Mouse (Mus musculus) cerebellum, adult 11 months (tissue): ENCODE measurements at regions not wholly inside any gene's neighbourhood (a gene's known extent, or its start where the extent isn't known, plus 50 kb on each side); places are given as distances from the start of the nearest gene placed in this dataset.
A peak's percentile ranks its signal among the peaks of the same experiment; 100 is the strongest.

Experiments used
- DNase-seq: peaks from one replicate; pipeline ENCODE4 v3.0.0; 2022

DNA sequence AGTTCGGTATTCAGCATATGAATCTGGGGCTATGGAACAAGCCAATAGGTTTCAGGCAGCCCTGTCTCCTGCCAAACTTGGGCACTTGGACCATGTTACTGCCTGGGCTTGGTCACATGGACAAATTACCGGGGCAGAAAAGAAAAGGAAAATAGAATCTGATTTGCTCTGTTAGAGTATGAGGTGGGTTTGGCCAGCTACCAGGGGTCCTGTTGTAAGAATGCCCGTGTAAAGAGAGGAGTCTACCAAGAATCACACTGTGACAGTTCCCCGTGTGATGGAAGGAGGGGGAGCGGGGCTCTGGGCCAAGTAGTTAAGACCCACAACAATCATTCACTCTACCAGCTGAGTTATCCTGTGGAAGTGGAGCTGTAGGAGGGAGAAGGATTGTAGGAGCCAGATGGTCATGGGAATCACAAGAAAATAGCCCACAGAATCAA, 266.2 kb downstream of the Pik3r1 start:
- DNase-seq: no peak

- no peak for DNase-seq
Observed at GRCm38 (mm10) chr13:101501061-101501460, 267.0 kb downstream of the Pik3r1 start.

DNA sequence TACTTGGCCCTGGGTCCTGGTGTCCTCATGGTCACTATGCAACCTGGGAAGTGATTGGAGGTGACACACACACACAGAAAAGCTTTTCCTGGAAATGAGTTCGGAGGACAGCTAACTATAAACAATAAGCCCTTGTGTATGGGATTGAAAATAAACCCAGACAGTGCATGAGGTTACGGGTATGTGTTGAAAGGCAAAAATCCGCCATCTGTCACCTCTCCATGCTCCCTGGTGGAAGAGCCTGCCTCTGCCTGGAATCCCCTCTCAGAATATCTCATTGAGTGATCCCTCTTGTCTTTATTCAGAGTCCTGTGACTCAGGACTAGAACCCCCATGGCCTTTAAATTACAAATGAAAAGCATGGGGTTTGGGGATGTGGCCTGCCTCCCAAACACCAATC, 276.2 kb downstream of the Pik3r1 start:
- DNase-seq: no peak

GRCm38 (mm10) chr13:101490961-101491360, 277.1 kb downstream of the Pik3r1 start:
- no peak for DNase-seq

DNA sequence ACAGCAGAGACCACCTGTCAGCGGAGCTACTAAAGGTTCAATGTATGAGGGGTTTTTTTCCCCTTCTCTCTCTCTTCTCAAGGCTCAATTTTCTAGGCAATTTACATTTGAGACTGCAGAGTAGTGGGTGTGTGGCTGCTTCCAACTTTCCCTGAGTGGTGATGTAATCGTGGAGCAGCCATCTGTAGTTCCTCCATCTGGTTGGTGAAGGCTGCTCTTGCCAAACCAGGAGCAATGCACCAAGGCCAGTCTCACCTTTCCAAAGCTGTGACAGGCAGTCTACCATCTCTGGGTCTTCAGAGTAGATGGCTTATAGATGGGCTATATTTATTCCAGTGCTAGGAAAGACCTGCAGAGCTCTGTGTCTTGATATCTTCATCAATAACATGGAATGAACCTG, 280.4 kb downstream of the Pik3r1 start:
- peak; percentile 83 for DNase-seq

GRCm38 (mm10) chr13:101485823-101486222, 282.2 kb downstream of the Pik3r1 start:
- no peak for DNase-seq

DNA sequence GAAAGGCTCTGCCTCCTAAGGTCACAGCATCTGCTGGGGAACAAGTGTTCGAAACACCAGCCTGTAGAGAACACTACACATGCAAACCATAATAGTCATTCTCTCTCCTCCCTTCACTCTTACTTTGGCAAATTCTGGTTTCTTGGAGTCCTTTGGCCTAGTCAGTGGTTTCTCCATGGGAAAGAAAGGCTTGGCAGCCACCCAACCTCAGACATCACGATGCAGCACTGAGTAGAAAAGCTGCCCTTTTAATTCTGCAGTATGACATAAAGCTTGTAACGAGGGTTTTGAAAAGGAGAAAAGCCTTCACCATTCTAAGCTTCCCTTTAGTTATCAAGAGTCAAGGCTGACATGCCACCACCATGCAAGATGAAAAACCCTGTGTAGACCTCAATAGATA, 284.2 kb downstream of the Pik3r1 start:
- peak; percentile 45 for DNase-seq

- DNase-seq: no peak
Observed at GRCm38 (mm10) chr13:101481551-101482184, 286.3 kb downstream of the Pik3r1 start.

DNA sequence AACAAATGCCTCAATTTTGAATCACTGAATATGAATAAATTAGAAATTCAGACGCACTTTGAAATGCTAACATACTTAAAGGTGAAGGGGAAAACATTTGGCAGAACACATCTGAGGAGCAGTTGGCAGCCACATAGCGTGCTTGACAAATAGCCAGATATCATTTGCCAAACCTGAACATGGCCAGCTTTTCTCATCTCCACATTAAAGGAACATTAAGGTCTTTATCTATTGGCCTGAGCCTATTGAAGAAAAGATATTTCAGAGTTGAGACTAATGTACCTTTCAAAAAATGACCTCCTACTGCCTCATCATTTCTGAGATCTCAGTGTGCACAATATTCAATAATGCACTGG, 288.7 kb downstream of the Pik3r1 start:
- peak; percentile 82 for DNase-seq

- DNase-seq: no peak
Observed at GRCm38 (mm10) chr13:101478608-101479296, 289.3 kb downstream of the Pik3r1 start.

- no peak for DNase-seq
Observed at GRCm38 (mm10) chr13:101473349-101473748, 294.7 kb downstream of the Pik3r1 start.

DNA sequence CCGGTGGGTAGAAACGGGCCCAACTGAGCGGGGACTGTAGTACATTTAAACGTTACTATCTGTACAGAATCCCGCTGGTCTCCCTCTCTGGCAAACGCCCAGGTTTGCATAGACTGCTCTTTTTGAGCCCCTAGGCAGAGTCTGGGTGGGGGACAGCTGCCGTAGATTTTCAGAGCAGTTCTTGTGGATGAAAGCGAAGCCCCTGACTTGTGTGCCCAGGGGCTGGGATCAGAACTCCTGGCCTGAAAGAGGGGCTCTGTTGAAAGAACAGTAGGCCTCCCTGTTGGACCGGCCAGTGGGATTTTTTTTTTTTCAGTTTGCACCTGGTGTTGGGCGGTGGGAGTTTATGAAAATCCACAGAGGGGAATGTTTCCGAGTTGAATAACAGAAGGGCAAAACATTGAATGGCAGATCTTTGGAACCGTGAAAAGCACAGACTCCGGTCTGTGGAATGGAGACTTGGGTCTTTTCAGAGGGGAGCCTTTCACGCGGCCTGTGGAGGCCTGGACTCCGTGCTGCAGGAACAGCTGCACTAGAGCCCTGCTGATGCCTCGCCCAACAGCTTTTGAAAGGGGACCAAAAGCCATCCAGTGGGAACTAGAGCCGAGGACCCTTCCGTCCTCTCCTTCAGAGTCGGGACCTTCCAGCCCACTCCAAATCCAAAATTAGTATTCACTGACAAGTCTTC, 297.3 kb downstream of the Pik3r1 start:
- DNase-seq: no peak

DNA sequence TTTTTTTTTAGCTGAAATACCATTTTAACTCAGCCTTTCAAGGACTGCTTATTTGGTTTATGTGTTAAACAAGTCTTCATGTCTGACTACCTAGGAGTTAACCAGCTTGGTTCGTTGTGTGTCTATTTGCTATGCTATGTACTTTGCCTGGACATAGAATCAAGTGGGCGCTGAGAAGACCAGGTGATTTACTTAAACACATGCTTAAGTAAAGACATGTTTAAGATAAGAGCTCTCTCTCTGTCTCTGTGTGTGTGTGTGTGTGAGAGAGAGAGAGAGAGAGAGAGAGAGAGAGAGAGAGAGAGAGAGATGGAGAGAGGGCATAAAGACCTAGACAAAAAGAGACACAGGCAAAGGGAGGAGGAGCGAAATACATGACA, 302.3 kb downstream of the Pik3r1 start:
- DNase-seq: no peak

GRCm38 (mm10) chr13:101464928-101465747, 302.9 kb downstream of the Pik3r1 start:
- no peak for DNase-seq

GRCm38 (mm10) chr13:101456926-101457325, 311.1 kb downstream of the Pik3r1 start:
- DNase-seq: no peak

- DNase-seq: no peak
Observed at GRCm38 (mm10) chr13:101454276-101454675, 313.7 kb downstream of the Pik3r1 start.

DNA sequence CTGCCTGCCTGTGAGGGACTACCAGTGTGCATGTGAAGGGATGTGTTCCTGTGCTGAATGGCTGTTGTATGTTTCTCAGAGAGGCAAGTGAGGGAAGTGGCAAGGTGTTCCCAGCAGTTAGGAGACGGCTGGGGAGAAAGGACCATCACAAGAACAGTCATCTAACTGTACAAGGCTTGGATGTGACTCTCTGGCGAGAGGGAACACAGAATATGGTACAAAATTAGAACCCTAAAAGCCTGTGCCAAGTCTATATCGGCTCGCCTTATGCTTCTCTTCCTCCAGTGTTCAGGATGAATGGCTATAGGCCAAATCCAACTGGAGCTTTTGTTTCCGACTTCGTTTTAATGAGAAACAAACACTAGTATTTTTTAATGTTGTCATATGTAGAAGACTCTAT, 317.5 kb downstream of the Pik3r1 start:
- peak; percentile 54 for DNase-seq

DNA sequence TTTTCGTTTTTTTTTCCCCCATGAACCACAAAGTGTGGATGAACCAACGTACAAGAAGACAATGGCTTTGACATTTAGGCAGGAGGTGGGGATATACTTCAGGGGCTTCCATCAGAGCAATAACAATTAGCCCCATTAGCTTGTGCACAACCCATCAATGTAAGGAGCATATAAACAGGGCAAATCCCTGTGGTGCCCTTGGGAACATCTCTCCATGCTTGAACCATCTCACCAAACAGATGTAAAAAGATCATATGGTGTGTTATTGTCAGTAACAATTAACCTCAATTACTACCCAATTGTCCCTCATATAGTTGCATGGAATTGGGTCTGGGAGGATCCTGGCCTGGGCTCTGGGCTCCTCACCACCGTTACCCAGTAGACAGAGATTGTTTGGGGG, 328.5 kb downstream of the Pik3r1 start:
- no peak for DNase-seq

DNA sequence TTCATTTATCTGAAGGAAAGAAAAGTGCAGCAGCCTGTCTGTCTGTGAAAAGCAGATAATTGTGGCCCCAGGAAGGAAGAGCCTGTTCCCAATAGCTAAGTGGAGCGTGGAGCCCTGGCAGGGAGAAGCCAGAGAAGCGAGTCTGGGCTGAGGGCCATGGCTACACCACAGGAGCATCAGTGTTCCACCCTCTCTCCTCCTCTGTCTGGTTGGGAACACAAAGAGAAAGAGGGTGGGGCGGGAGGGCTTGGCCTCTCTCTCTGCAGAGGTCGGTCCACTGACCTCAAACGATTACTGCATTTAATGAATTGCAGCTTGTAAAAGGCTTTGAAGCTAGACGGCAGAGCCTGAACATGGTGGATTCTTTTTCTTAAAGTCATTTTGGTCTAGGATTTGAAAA, 329.0 kb downstream of the Pik3r1 start:
- DNase-seq: peak; percentile 81

GRCm38 (mm10) chr13:101433162-101433561, 334.9 kb downstream of the Pik3r1 start:
- DNase-seq: no peak

DNA sequence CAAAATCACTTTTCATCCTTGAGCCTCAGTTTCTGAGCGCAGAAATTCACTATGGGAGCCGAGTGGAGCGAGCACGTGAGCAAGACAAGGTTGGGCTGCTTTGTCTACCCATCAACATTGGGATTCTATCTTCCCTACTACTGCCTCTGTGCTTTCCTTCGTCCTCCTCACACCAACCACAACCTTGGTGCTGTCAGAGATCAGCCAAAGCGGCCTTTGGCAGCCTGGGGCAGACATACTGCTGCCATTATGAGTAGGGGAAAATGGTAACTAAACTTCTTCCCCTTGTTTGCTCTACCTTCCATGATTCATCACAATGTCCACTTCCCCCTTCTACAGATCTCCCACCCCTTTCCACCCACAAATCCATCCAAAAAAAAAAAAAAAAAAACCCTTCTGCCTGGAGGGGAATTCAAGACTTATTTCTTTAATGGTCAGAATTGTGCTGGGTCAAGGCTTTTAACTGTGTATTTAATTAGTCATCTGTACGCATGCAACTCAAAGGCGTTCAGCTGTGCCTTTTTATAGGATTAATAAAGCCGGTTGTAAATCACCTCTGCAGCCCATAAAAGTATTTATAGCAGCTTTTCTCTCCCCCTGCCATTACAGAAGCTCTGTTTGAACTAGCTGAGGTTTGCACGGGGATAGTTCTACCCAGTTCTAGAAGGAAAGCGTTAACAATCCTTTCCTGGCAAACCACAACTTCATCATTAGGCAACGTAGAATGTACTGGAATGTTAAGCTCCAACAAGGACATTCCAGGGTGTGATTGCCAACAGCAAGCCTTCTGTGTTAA, 340.4 kb downstream of the Pik3r1 start:
- no peak for DNase-seq

DNA sequence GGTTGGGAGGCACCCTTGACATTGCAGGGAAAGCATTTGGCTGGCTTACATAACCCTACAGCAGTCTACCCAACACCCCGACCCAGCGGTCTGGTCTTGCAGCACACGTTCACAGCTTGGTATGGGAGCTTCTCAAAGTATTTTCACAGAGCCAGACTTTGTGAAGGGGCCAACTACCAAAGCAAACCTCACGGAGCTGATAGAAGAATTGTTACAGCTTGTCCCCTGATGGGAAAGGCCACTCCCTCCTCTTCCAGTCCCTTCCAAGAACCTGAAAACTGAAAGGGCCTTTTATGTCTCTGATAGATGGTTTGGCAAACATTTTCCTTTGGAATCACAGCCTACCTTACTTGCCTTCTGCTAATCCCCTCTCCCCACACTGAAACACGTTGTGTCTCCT, 341.6 kb downstream of the Pik3r1 start:
- DNase-seq: no peak

- no peak for DNase-seq
Observed at GRCm38 (mm10) chr13:101422082-101422481, 345.9 kb downstream of the Pik3r1 start.
